Mouse (Mus musculus) midbrain, embryonic 15.5 days (tissue): ENCODE measurements at regions not wholly inside any gene's neighbourhood (a gene's known extent, or its start where the extent isn't known, plus 50 kb on each side); places are given as distances from the start of the nearest gene placed in this dataset.

ENCODE experiments used
- ATAC-seq: fragments of 200-750 bp; cut with Nextera tagmentation; replicated peaks from 2 replicates; pipeline ENCODE4 v1.8.0; 2017; ENCODE audit warnings: moderate TSS enrichment
- H3K27ac ChIP-seq: fragments of 300-500 bp; sonication (generic); 2 replicates; pipeline ENCODE4 v1.5.1; 2015; ENCODE audit warnings: mild to moderate bottlenecking, inconsistent platforms
- H3K27me3 ChIP-seq: fragments of 300-500 bp; sonication (generic); replicated peaks from 2 replicates; pipeline ENCODE4 v1.6.1; 2015; ENCODE audit warnings: inconsistent platforms
- H3K36me3 ChIP-seq: fragments of 300-500 bp; sonication (generic); replicated peaks from 2 replicates; pipeline ENCODE4 v1.6.1; 2015; ENCODE audit warnings: inconsistent platforms
- H3K4me1 ChIP-seq: fragments of 300-500 bp; sonication (generic); 2 replicates; pipeline ENCODE4 v1.6.1; 2015; ENCODE audit warnings: inconsistent platforms
- H3K4me2 ChIP-seq: fragments of 300-500 bp; sonication (generic); 2 replicates; pipeline ENCODE4 v1.6.1; 2015; ENCODE audit warnings: inconsistent platforms, mild to moderate bottlenecking, moderate library complexity
- H3K4me3 ChIP-seq: fragments of 300-500 bp; sonication (generic); 2 replicates; pipeline ENCODE4 v1.5.1; 2015; ENCODE audit warnings: mild to moderate bottlenecking, inconsistent platforms
- H3K9ac ChIP-seq: fragments of 300-500 bp; sonication (generic); 2 replicates; pipeline ENCODE4 v1.6.1; 2015; ENCODE audit warnings: mild to moderate bottlenecking, inconsistent platforms
- H3K9me3 ChIP-seq: fragments of 300-500 bp; sonication (generic); 2 replicates; pipeline ENCODE4 v1.6.1; 2016; ENCODE audit warnings: inconsistent platforms
- WGBS: fragments of 180-500 bp; shearing (Covaris S2); methylation state at CpG from one replicate; pipeline ENCODE4 v1.1.7; 2015; ENCODE audit warnings: mixed read lengths; 5-methylcytosine and 5-hydroxymethylcytosine counted together

DNA sequence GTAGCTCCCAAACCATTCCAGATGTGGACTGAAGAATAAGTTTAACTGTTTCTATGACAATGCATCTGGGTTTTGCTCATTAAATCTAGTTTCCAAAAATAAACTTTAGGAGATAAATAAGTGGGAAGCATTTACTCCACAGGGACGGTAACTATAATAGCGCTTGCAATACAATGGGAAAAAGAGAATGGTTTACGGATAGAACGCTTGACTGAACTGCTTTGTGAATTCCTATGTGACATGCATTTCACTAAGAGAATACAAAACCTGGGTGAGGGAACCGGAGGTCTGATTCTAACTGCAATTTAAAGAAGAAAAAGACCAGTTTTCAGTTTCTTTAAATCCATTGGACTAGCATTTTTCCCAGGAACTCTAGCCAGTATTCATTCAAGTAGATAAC lies 704.1 kb upstream of the Marcks start:
- Histone ChIP-seq H3K27me3 (no peaks in the 10 kb centered on the region), H3K4me3 (no peak overlapping the region), H3K9ac (no peak overlapping the region), H3K9me3 (no peaks in the 10 kb centered on the region), H3K4me2 (no peak overlapping the region), H3K4me1 (no peaks in the 10 kb centered on the region), H3K36me3 (no peaks in the 10 kb centered on the region), H3K27ac (no peak overlapping the region)
- WGBS, result 16% methylated on average over 5 of the region's 5 CpGs
- ATAC-seq, result no peak

- WGBS, result 45% methylated on average over 2 of the region's 2 CpGs
- Histone ChIP-seq H3K9me3 (no peaks in the 10 kb centered on the region), H3K27ac (no peak overlapping the region), H3K27me3 (no peaks in the 10 kb centered on the region), H3K4me3 (no peak overlapping the region), H3K9ac (no peak overlapping the region), H3K4me2 (no peak overlapping the region), H3K4me1 (no peaks in the 10 kb centered on the region), H3K36me3 (no peaks in the 10 kb centered on the region)
- ATAC-seq, result no peak
Measured at GRCm38 (mm10) chr10:37841842-37842241, 703.1 kb upstream of the Marcks start.

- no peak for ATAC-seq
- Histone ChIP-seq H3K9me3 (no peaks in the 10 kb centered on the region), H3K27ac (no peak overlapping the region), H3K9ac (no peak overlapping the region), H3K4me3 (no peak overlapping the region), H3K27me3 (no peaks in the 10 kb centered on the region), H3K36me3 (no peaks in the 10 kb centered on the region), H3K4me1 (no peaks in the 10 kb centered on the region), H3K4me2 (no peak overlapping the region)
- 81% methylated on average over 2 of the region's 2 CpGs for WGBS
Measured at GRCm38 (mm10) chr10:37837721-37838120, 699.0 kb upstream of the Marcks start.

DNA sequence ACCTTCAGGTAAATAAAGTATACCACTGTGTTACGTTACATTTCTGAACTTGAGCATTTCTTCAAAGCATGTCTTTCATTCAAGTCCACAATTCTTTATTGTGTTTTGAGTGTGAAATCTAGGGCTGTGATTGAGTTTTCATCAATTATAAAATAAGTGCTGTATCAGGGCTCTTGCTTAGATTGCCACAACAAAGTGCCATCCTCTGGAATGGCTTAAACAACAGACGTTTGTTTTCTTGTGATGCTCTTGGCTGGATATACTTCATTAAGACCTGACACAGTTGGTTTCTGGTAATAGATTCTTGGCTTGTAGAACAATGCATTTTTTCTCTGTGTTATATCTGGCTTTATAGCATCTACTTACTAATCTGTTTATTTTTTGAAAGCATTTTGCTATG lies 674.3 kb upstream of the Marcks start:
- Histone ChIP-seq H3K9ac (no peak overlapping the region), H3K4me1 (peaks cover 8% of the 10 kb centered on the region), H3K27ac (0 out of 2 replicates have a peak overlapping the region, but pooled peaks have one; percentile 53), H3K4me3 (no peak overlapping the region), H3K4me2 (no peak overlapping the region), H3K27me3 (no peaks in the 10 kb centered on the region), H3K9me3 (no peaks in the 10 kb centered on the region), H3K36me3 (no peaks in the 10 kb centered on the region)
- WGBS, result 44% methylated on average over 2 of the region's 2 CpGs
- ATAC-seq, result no peak

DNA sequence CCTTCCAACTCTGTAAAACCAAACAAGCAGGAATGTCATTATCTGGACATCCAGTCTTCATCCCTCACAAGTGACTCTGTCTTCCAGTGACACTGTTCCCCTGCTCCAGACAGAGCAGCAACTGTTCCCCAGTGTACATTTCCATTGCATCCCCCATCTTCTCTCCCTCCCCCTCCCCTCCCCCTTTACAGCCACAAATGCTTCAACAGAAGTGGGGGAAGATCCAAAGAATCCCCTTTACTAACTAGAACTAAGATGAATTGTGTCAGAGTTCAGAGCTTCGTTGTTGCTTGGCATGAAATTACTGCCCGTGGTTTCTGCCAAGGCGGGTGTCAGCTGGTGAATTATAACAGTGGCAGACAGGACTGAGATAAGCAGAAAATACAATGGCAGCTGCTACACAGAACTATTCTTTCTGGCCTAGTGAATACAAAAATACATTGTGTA lies 673.7 kb upstream of the Marcks start:
- Histone ChIP-seq H3K27me3 (no peaks in the 10 kb centered on the region), H3K4me2 (no peak overlapping the region; the same call in 1 of the 2 replicates), H3K4me3 (no peak overlapping the region), H3K9me3 (no peaks in the 10 kb centered on the region), H3K9ac (no peak overlapping the region), H3K36me3 (no peaks in the 10 kb centered on the region), H3K4me1 (peaks cover 8% of the 10 kb centered on the region), H3K27ac (peak overlapping the region; percentile 53; the same call in 1 of the 2 replicates)
- peak; percentile 83 for ATAC-seq
- WGBS, result 16% methylated on average over 3 of the region's 3 CpGs

GRCm38 (mm10) chr10:37811789-37812188 lies 673.1 kb upstream of the Marcks start:
- no peak overlapping the region for H3K4me2 ChIP-seq
- H3K9me3 ChIP-seq, result no peaks in the 10 kb centered on the region
- H3K27me3 ChIP-seq, result no peaks in the 10 kb centered on the region
- WGBS, result 87% methylated on average over 5 of the region's 5 CpGs
- H3K4me3 ChIP-seq, result no peak overlapping the region
- ATAC-seq, result no peak
- peaks cover 8% of the 10 kb centered on the region for H3K4me1 ChIP-seq
- H3K9ac ChIP-seq, result no peak overlapping the region
- 0 out of 2 replicates have a peak overlapping the region, but pooled peaks have one; percentile 53 for H3K27ac ChIP-seq
- H3K36me3 ChIP-seq, result no peaks in the 10 kb centered on the region

DNA sequence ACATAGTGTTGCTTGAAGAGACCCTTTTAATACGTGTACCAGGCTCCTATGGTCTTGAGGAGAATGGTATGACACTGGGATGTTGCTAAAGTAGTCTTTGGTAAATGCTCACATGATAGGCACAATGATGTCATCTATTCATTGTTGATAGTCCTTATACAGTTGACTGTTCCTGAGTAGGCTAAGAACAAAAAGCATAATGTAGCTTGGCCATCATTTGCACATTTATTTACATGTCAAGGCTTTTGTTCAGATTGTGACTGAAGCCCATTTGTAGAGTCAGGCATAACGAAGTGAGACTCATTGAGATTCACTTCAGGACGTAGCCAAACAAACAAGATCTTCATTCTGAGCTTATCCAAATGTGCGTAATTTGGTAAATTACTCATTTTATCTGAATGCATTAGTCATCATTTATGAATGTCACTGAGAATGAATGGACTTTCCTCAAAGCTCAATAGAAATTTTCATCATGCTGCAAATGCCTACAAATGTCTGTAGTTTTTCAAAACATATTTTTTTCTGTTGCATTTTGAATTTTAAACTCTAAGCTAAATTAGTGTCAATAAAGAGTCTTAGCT lies 664.6 kb upstream of the Marcks start:
- Histone ChIP-seq H3K4me3 (no peak overlapping the region), H3K9me3 (no peaks in the 10 kb centered on the region), H3K27me3 (no peaks in the 10 kb centered on the region), H3K36me3 (no peaks in the 10 kb centered on the region), H3K9ac (no peak overlapping the region), H3K4me2 (no peak overlapping the region), H3K27ac (no peak overlapping the region), H3K4me1 (no peaks in the 10 kb centered on the region)
- ATAC-seq, result no peak
- WGBS, result 60% methylated on average over 4 of the region's 4 CpGs

DNA sequence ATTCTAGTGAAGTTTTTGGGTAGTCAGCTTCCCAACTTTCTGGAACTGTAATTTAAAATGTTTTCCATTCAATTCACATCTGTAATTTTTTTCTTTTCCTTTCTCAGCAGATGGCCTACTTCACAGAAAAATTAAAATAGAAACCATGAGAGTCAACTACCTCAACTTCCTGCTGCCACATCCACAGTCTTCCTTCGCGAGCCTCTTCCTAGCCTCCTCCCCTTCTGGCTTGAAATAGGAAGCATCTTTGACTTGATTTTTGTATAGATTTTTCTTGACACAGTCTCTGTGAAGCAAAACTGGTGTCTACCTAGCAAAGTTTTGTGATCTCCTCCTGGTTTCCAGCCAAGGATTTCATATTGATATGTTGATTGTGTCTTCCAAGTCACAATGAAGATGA lies 660.7 kb upstream of the Marcks start:
- no peak overlapping the region for H3K4me2 ChIP-seq
- H3K27me3 ChIP-seq, result no peaks in the 10 kb centered on the region
- H3K27ac ChIP-seq, result no peak overlapping the region
- WGBS, result 97% methylated on average over 2 of the region's 2 CpGs
- no peak for ATAC-seq
- H3K4me3 ChIP-seq, result no peak overlapping the region
- H3K9ac ChIP-seq, result no peak overlapping the region
- H3K36me3 ChIP-seq, result no peaks in the 10 kb centered on the region
- H3K9me3 ChIP-seq, result no peaks in the 10 kb centered on the region
- H3K4me1 ChIP-seq, result no peaks in the 10 kb centered on the region

- no peaks in the 10 kb centered on the region for H3K36me3 ChIP-seq
- H3K4me1 ChIP-seq, result no peaks in the 10 kb centered on the region
- no peak overlapping the region for H3K9ac ChIP-seq
- no peaks in the 10 kb centered on the region for H3K9me3 ChIP-seq
- H3K4me2 ChIP-seq, result no peak overlapping the region
- H3K4me3 ChIP-seq, result no peak overlapping the region
- H3K27ac ChIP-seq, result no peak overlapping the region
- H3K27me3 ChIP-seq, result no peaks in the 10 kb centered on the region
- ATAC-seq, result no peak
Measured at GRCm38 (mm10) chr10:37798285-37798684, 659.6 kb upstream of the Marcks start.

DNA sequence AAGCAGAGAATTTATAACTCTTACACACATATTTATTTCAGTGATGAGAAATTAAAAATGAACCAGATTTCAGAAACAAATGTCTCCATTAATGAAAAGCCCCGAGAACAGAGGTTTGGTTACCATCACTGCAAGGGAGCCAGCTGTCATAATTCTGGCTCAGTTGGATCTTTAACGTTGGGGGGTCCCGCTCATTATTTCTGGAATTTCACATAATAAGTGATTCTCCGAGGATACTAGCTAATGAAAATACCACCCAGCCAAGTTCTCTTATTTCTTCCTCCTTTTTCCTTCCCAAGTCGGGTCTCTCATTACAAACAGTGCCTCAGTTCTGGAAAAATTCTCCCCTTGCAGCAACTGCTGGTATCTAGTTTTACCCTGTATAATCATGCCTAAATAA lies 659.0 kb upstream of the Marcks start:
- Histone ChIP-seq H3K9ac (no peak overlapping the region), H3K4me2 (no peak overlapping the region), H3K4me3 (no peak overlapping the region), H3K27me3 (no peaks in the 10 kb centered on the region), H3K4me1 (no peaks in the 10 kb centered on the region), H3K9me3 (no peaks in the 10 kb centered on the region), H3K36me3 (no peaks in the 10 kb centered on the region), H3K27ac (no peak overlapping the region)
- 73% methylated on average over 5 of the region's 5 CpGs for WGBS
- ATAC-seq, result no peak

GRCm38 (mm10) chr10:37792878-37793277 lies 654.2 kb upstream of the Marcks start:
- H3K27me3 ChIP-seq, result no peaks in the 10 kb centered on the region
- no peak overlapping the region for H3K4me3 ChIP-seq
- H3K27ac ChIP-seq, result no peak overlapping the region
- no peaks in the 10 kb centered on the region for H3K36me3 ChIP-seq
- WGBS, result 85% methylated on average over 3 of the region's 3 CpGs
- no peak for ATAC-seq
- H3K4me2 ChIP-seq, result no peak overlapping the region
- no peak overlapping the region for H3K9ac ChIP-seq
- H3K4me1 ChIP-seq, result no peaks in the 10 kb centered on the region
- no peaks in the 10 kb centered on the region for H3K9me3 ChIP-seq

DNA sequence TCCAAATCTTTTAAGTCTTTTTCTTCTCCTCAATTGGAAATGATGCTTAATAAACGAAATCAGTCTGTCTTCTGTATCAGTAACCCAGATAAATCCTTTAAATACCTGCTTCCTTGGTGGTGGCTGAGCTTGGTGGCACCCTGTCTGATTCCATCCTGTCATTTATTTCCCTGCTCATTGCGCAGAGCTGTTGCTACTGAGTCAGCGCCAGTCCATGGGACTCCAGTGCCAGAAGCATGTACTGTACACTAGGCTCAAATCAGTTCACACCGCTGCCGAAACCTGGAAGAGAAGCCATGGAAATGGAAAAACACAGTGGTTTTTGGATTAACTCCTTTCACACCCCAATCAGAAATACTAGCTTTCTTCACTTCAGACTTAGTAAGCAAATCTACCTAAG lies 649.3 kb upstream of the Marcks start:
- Histone ChIP-seq H3K27ac (no peak overlapping the region), H3K9me3 (no peaks in the 10 kb centered on the region), H3K4me1 (no peaks in the 10 kb centered on the region), H3K36me3 (no peaks in the 10 kb centered on the region), H3K4me2 (no peak overlapping the region), H3K4me3 (no peak overlapping the region), H3K9ac (no peak overlapping the region), H3K27me3 (no peaks in the 10 kb centered on the region)
- no peak for ATAC-seq
- WGBS, result 87% methylated on average over 5 of the region's 5 CpGs
